Mouse (Mus musculus) liver, embryonic 14 days (tissue): ENCODE results near the gene Ncln. TPM values are rescaled to one million over a fixed set of nuclear protein-coding genes. Genes with fewer than 3 reads are reported as not detected.

Experiments
- polyA plus RNA-seq: library from polyadenylated mRNA; depleted of rRNA; stranded (reverse); fragments of >200 nt; gene quantifications from 2 replicates; pipeline ENCODE4 v1.2.3, GENCODE M21; 2012; rRNA removed

The Ncln gene
- 46.7 and 55.3 TPM in 2 replicates for polyA plus RNA-seq

GRCm38 (mm10) chr10:81496264-81496901 lies at the start of gene Ncln:
Ncln (minus strand) TSS chr10:81496392.

GRCm38 (mm10) chr10:81545161-81545747 lies 49.1 kb upstream of the Ncln start, which contains the start of gene Gna11:
Gna11 (minus strand) TSS chr10:81545190.

GRCm38 (mm10) chr10:81524051-81524605 lies 27.9 kb upstream of the Ncln start, which contains the start of gene Gna15:
Gna15 (minus strand) TSS chr10:81524225.

GRCm38 (mm10) chr10:81500032-81500431 lies 3.8 kb upstream of the Ncln start, which contains the start of gene S1pr4:
S1pr4 (minus strand) TSS chr10:81500132.

GRCm38 (mm10) chr10:81482533-81482889 lies 13.7 kb downstream of the Ncln start, which contains the start of gene Celf5:
Celf5 (minus strand) TSS chr10:81482709.

GRCm38 (mm10) chr10:81455181-81455895 lies 40.9 kb downstream of the Ncln start, which contains the start of gene Nfic:
Nfic (minus strand) TSS chr10:81455635.

Other genes with a start within 250 kb of the Ncln start
- gene Matk, start 243.5 kb downstream of the Ncln start, polyA plus RNA-seq = 0.77 and 0.83 TPM in 2 replicates
- gene Mrpl54, start 229.5 kb downstream of the Ncln start, polyA plus RNA-seq = 48.0 and 56.2 TPM in 2 replicates
- gene Apba3, start 229.4 kb downstream of the Ncln start, polyA plus RNA-seq = 13.7 and 14.8 TPM in 2 replicates
- 0.21 and 0.25 TPM in 2 replicates for gene Tjp3, start 204.8 kb downstream of the Ncln start, polyA plus RNA-seq
- gene Pip5k1c, start 203.4 kb downstream of the Ncln start, polyA plus RNA-seq = 9.9 and 12.5 TPM in 2 replicates
- 23.1 and 24.3 TPM in 2 replicates for gene Cactin, start 175.3 kb downstream of the Ncln start, polyA plus RNA-seq
- 2.3 and 2.5 TPM in 2 replicates for gene Tbxa2r, start 167.7 kb downstream of the Ncln start, polyA plus RNA-seq
- 0.01 TPM in 2 replicates for gene Gipc3, start 153.1 kb downstream of the Ncln start, polyA plus RNA-seq
- gene Hmg20b, start 145.9 kb downstream of the Ncln start, polyA plus RNA-seq = 23.8 and 26.9 TPM in 2 replicates
- 7.4 and 8.6 TPM in 2 replicates for gene Mfsd12, start 138.9 kb downstream of the Ncln start, polyA plus RNA-seq
- gene 4930404N11Rik, start 130.6 kb downstream of the Ncln start, polyA plus RNA-seq = 0.43 and 0.84 TPM in 2 replicates
- 57.1 and 63.1 TPM in 2 replicates for gene Fzr1, start 117.9 kb downstream of the Ncln start, polyA plus RNA-seq
- 28.6 and 30.2 TPM in 2 replicates for gene Dohh, start 112.0 kb downstream of the Ncln start, polyA plus RNA-seq
- gene Gm48551, start 111.9 kb downstream of the Ncln start, polyA plus RNA-seq = 0.84 and 0.93 TPM in 2 replicates
- 0.55 and 0.90 TPM in 2 replicates for gene Gm48552, start 107.4 kb downstream of the Ncln start, polyA plus RNA-seq
- 1.7 and 2.0 TPM in 2 replicates for gene Smim24, start 103.3 kb downstream of the Ncln start, polyA plus RNA-seq
- 1.2 and 1.3 TPM in 2 replicates for gene Nfic, start 40.8 kb downstream of the Ncln start, polyA plus RNA-seq
- gene Celf5, start 13.7 kb downstream of the Ncln start, polyA plus RNA-seq = 0.05 TPM in 2 replicates
- 1.3 and 1.7 TPM in 2 replicates for gene S1pr4, start 3.7 kb upstream of the Ncln start, polyA plus RNA-seq
- 4.3 and 4.6 TPM in 2 replicates for gene Gna15, start 27.8 kb upstream of the Ncln start, polyA plus RNA-seq
- gene Gna11, start 48.8 kb upstream of the Ncln start, polyA plus RNA-seq = 15.2 and 17.6 TPM in 2 replicates
- 131 and 135 TPM in 2 replicates for gene Aes, start 63.1 kb upstream of the Ncln start, polyA plus RNA-seq
- gene Tle2, start 78.2 kb upstream of the Ncln start, polyA plus RNA-seq = 4.2 and 4.8 TPM in 2 replicates
- gene Tle6, start 104.7 kb upstream of the Ncln start, polyA plus RNA-seq = 4.4 and 4.7 TPM in 2 replicates
- gene BC025920, start 109.9 kb upstream of the Ncln start, polyA plus RNA-seq = 2.6 and 2.8 TPM in 2 replicates
- 7.9 TPM in 2 replicates for gene Sirt6, start 131.4 kb upstream of the Ncln start, polyA plus RNA-seq
- gene Ankrd24, start 132.1 kb upstream of the Ncln start, polyA plus RNA-seq = 5.1 and 5.4 TPM in 2 replicates
- gene Gm10778, start 152.7 kb upstream of the Ncln start, polyA plus RNA-seq = 0.95 and 0.99 TPM in 2 replicates
- 1.6 and 1.8 TPM in 2 replicates for gene Zfp433, start 208.4 kb upstream of the Ncln start, polyA plus RNA-seq